Mouse (Mus musculus) left cerebral cortex, adult 2 months (tissue): ENCODE results near the gene Notch2. TPM values are rescaled to one million over a fixed set of nuclear protein-coding genes. Genes with fewer than 3 reads are reported as not detected.

ENCODE experiments used
- DNase-seq, 2 experiments: peaks; one replicate each; pipeline ENCODE4 v3.0.0; 2021 to 2022; ENCODE audit warnings: low spot score in 2 of 2, mixed read lengths in 1 of 2; ENCODE audit errors: extremely low spot score in 1 of 2
- H3K27ac ChIP-seq: fragments of 200-600 bp; 2 replicates; pipeline ENCODE4 v1.8.1; 2022
- H3K4me3 ChIP-seq: fragments of 200-600 bp; 2 replicates; pipeline ENCODE4 v1.8.1; 2022
- CTCF ChIP-seq: fragments of 200-600 bp; IDR thresholded peaks from 2 replicates; pipeline ENCODE4 v1.8.1; 2022; ENCODE audit warnings: antibody characterized with exemption, mild to moderate bottlenecking, moderate library complexity
- intact Hi-C: fragments of 180-260 bp; cut with DNase I; formaldehyde crosslinking; loops from one replicate; pipeline ENCODE4 v1.15.1; 2025
- total RNA-seq, 2 experiments: library from RNA; stranded (reverse); gene quantifications; 2 replicates each; pipeline ENCODE4 v1.2.3; 2021

Gene Notch2
- total RNA-seq, 2 experiments from 2014 or later, result 13.7 to 14.6 TPM

- intact Hi-C loops, result no loop called here
- no peak for TF ChIP-seq CTCF
- H3K4me3 ChIP-seq, result no peak overlapping the region
- H3K27ac ChIP-seq, result no peak overlapping the region
- DNase-seq, result no peak
These were observed 37.4 kb downstream of the Notch2 start for GRCm38 (mm10) chr3:98050492-98051406.

GRCm38 (mm10) chr3:98051407-98051968 is 38.2 kb downstream of the Notch2 start:
- no peak for TF ChIP-seq CTCF
- no peak for DNase-seq
- no peak overlapping the region for H3K27ac ChIP-seq

GRCm38 (mm10) chr3:98052507-98053430 is 39.4 kb downstream of the Notch2 start:
- TF ChIP-seq CTCF, result no peak
- no peak for DNase-seq
- H3K4me3 ChIP-seq, result no peak overlapping the region
- H3K27ac ChIP-seq, result no peak overlapping the region
- intact Hi-C loops, result no loop called here

More at GRCm38 (mm10) chr3:98051407-98051968, 38.2 kb downstream of the Notch2 start:
- H3K4me3 ChIP-seq, result no peak overlapping the region
- intact Hi-C loops, result no loop called here

GRCm38 (mm10) chr3:98053817-98054216 is 40.5 kb downstream of the Notch2 start:
- Histone ChIP-seq H3K27ac (no peak overlapping the region), H3K4me3 (no peak overlapping the region)
- intact Hi-C loops, result no loop called here
- no peak for DNase-seq
- no peak for TF ChIP-seq CTCF

- H3K27ac ChIP-seq, result no peak overlapping the region
These were observed 41.1 kb downstream of the Notch2 start for GRCm38 (mm10) chr3:98054334-98055007.

GRCm38 (mm10) chr3:98055008-98055345 is 41.6 kb downstream of the Notch2 start:
- Histone ChIP-seq H3K27ac (no peak overlapping the region), H3K4me3 (no peak overlapping the region)
- intact Hi-C loops, result no loop called here
- TF ChIP-seq CTCF, result no peak
- no peak for DNase-seq

More at GRCm38 (mm10) chr3:98054334-98055007, 41.1 kb downstream of the Notch2 start:
- no peak for TF ChIP-seq CTCF
- intact Hi-C loops, result no loop called here
- H3K4me3 ChIP-seq, result no peak overlapping the region
- DNase-seq, result no peak

- DNase-seq, result no peak
- Histone ChIP-seq H3K27ac (no peak overlapping the region), H3K4me3 (no peak overlapping the region)
- intact Hi-C loops, result no loop called here
- no peak for TF ChIP-seq CTCF
These were observed 42.7 kb downstream of the Notch2 start for GRCm38 (mm10) chr3:98055808-98056728.

GRCm38 (mm10) chr3:98056956-98057365 is 43.6 kb downstream of the Notch2 start:
- Histone ChIP-seq H3K4me3 (no peak overlapping the region), H3K27ac (no peak overlapping the region)
- intact Hi-C loops, result no loop called here
- no peak for TF ChIP-seq CTCF
- DNase-seq, result no peak

- no peak for TF ChIP-seq CTCF
- intact Hi-C loops, result no loop called here
- no peak overlapping the region for H3K27ac ChIP-seq
These were observed 45.7 kb downstream of the Notch2 start for GRCm38 (mm10) chr3:98059076-98059475.

GRCm38 (mm10) chr3:98060981-98061660 is 47.8 kb downstream of the Notch2 start:
- DNase-seq, result no peak
- intact Hi-C loops, result loop anchor here (5.0 kb wide), 1 partner anchor 49 kb away; the partner anchor contains the start of gene Notch2
- Histone ChIP-seq H3K27ac (peak overlapping the region; percentile 15; the same call in 1 of the 2 replicates), H3K4me3 (no peak overlapping the region)
- TF ChIP-seq CTCF, result no peak

More at GRCm38 (mm10) chr3:98059076-98059475, 45.7 kb downstream of the Notch2 start:
- DNase-seq, result no peak
- no peak overlapping the region for H3K4me3 ChIP-seq
